Mouse (Mus musculus) thymus, adult 2 months (tissue): ENCODE data around the gene Cpne5.

Source experiments
- CTCF ChIP-seq: fragments of 200-500 bp; IDR thresholded peaks from 2 replicates; pipeline ENCODE4 v1.5.1; 2012; ENCODE audit warnings: mild to moderate bottlenecking, control low read depth, low read length, moderate library complexity, borderline replicate concordance; ENCODE audit not compliant: control insufficient read depth, poor library complexity, insufficient read depth; ENCODE audit errors: extremely low read depth
- POLR2A ChIP-seq: fragments of 200-500 bp; IDR thresholded peaks from 2 replicates; pipeline ENCODE4 v1.6.1; 2012; ENCODE audit warnings: mild to moderate bottlenecking, low read length, control low read depth, moderate library complexity; ENCODE audit not compliant: control insufficient read depth, poor library complexity, insufficient read depth; ENCODE audit errors: extremely low read depth

DNA sequence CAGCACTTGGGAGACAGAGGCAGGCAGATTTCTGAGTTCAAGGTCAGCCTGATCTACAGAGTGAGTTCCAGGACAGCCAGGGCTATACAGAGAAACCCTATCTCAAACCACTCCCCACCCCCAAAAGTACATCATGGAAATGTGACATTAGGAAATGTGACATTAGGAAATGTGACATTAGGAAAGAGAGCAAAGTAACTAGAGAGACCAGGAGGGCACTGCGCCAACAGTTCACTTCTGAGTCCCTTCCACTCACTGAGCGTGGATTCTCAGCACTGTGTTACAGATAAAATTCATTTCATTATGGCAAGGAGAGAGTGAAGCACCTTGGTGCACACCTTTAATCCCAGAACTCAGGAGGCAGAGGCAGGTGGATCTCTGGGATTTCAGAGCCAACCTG is 21.0 kb upstream of the Cpne5 start:
- TF ChIP-seq POLR2A = no peak
- TF ChIP-seq CTCF = no peak
